Mouse (Mus musculus) c-Kit-positive CD71-positive TER-119-positive erythroid progenitor cells, embryonic 14.5 days (primary cell): Measurements from ENCODE around the gene Shisal2b.

Source experiments
- DNase-seq: peaks from one replicate; pipeline ENCODE4 v3.0.0-alpha.2; 2013; ENCODE audit warnings: low spot score

Shisal2b gene

GRCm38 (mm10) chr13:104816635-104817571 is 46.8 kb downstream of the Shisal2b start, which contains the start of gene Cwc27:
Gene Cwc27 (minus strand): TSS chr13:104817142.
- DNase-seq = peak; percentile 90

- DNase-seq = no peak
Measured at GRCm38 (mm10) chr13:104816270-104816634, 47.4 kb downstream of the Shisal2b start.

DNA sequence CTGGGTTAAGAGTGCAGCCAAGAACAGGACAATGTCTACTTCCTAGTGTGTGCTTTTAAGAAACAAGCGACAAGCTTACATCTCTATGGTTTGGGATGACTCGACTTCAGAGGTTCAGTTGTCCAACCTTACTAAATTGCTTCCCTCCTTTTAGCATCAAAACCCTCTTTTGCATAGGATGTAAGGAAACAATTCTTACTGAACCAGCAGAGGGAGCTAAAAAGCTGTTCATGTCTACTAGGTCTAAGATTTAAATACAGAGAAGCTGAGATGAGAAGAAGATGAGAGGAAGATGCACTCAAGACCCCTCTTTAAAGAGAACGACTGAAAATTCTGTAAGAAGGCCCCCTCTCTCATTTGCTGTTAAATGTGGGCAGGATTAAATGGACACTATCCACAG is 58.0 kb downstream of the Shisal2b start:
- DNase-seq = peak; percentile 29

DNA sequence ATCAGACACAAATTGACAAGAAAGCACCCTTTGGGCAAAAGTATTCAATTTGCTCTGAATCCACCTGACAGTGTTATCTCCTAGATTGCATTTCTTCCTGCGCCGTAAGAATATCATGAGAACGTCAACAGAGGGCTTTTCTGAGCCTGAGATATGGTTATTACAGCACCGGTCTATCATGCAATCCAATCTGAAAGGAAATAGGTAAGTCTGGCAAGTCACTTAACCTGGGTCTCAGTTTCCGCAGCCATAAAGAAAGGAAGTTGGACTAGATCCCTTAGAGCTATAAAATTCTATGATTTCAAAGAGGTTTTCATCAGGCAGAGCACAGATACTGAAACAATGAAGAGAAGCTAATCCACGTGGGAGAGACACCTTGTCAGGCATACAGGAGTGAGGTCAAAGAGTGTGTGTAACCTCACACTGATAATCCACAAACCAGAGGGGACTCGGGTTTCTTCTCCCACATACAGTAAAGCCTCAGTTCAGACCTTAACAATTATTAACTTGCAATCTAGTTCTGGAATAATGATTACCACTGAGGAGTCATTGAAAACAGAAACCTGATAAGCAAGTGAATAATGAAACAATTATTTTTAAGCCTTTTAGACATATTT is 64.0 kb downstream of the Shisal2b start:
- no peak for DNase-seq

GRCm38 (mm10) chr13:104799067-104799466 is 64.6 kb downstream of the Shisal2b start:
- DNase-seq = no peak
